Mouse (Mus musculus) gastrocnemius, postnatal 14 days (tissue): ENCODE results near the gene Ugt1a9. TPM values are rescaled to one million over a fixed set of nuclear protein-coding genes. Genes with fewer than 3 reads are reported as not detected.

Source experiments
- DNase-seq: peaks from one replicate; pipeline ENCODE4 v3.0.0; 2021; ENCODE audit warnings: mixed read lengths
- intact Hi-C: fragments of 180-260 bp; cut with DNase I; formaldehyde crosslinking; loops from one replicate; pipeline ENCODE4 v1.15.1; 2025; ENCODE audit warnings: low total_unique reads
- total RNA-seq, 2 experiments: library from RNA; stranded (reverse); gene quantifications; 2 replicates each; pipeline ENCODE4 v1.2.3; 2021

Gene Ugt1a9
- total RNA-seq, 2 experiments from 2014 or later, result not detected

GRCm38 (mm10) chr1:88229566-88229965 lies 159.0 kb downstream of the Ugt1a9 start:
- no peak for DNase-seq

GRCm38 (mm10) chr1:88229986-88230385 lies 159.4 kb downstream of the Ugt1a9 start:
- no peak for DNase-seq
- intact Hi-C loops, result no loop called here

More at GRCm38 (mm10) chr1:88229566-88229965, 159.0 kb downstream of the Ugt1a9 start:
- intact Hi-C loops, result no loop called here

GRCm38 (mm10) chr1:88230421-88230820 lies 159.8 kb downstream of the Ugt1a9 start:
- DNase-seq, result no peak
- intact Hi-C loops, result no loop called here

- peak; percentile 4 for DNase-seq
- intact Hi-C loops, result no loop called here
These were observed 160.6 kb downstream of the Ugt1a9 start for GRCm38 (mm10) chr1:88230981-88231802.

- intact Hi-C loops, result no loop called here
- peak; percentile 7 for DNase-seq
These were observed 161.4 kb downstream of the Ugt1a9 start for GRCm38 (mm10) chr1:88231803-88232499.

- intact Hi-C loops, result no loop called here
- DNase-seq, result peak; percentile 1
These were observed 162.2 kb downstream of the Ugt1a9 start for GRCm38 (mm10) chr1:88232664-88233380.

- peak; percentile 44 for DNase-seq
These were observed 163.0 kb downstream of the Ugt1a9 start for GRCm38 (mm10) chr1:88233421-88234247.

GRCm38 (mm10) chr1:88234248-88234610 lies 163.6 kb downstream of the Ugt1a9 start:
- intact Hi-C loops, result no loop called here
- DNase-seq, result peak; percentile 7

More at GRCm38 (mm10) chr1:88233421-88234247, 163.0 kb downstream of the Ugt1a9 start:
- intact Hi-C loops, result no loop called here

- intact Hi-C loops, result no loop called here
- peak; percentile 22 for DNase-seq
These were observed 164.0 kb downstream of the Ugt1a9 start for GRCm38 (mm10) chr1:88234646-88235045.

- intact Hi-C loops, result no loop called here
- no peak for DNase-seq
These were observed 164.7 kb downstream of the Ugt1a9 start for GRCm38 (mm10) chr1:88235046-88235893.

GRCm38 (mm10) chr1:88235894-88236415 lies 165.4 kb downstream of the Ugt1a9 start:
- DNase-seq, result no peak
- intact Hi-C loops, result no loop called here

- DNase-seq, result no peak
- intact Hi-C loops, result no loop called here
These were observed 166.7 kb downstream of the Ugt1a9 start for GRCm38 (mm10) chr1:88237311-88237710.

- intact Hi-C loops, result no loop called here
- DNase-seq, result no peak
These were observed 168.2 kb downstream of the Ugt1a9 start for GRCm38 (mm10) chr1:88238771-88239170.

GRCm38 (mm10) chr1:88240072-88240471 lies 169.5 kb downstream of the Ugt1a9 start:
- intact Hi-C loops, result no loop called here
- DNase-seq, result peak; percentile 8

- intact Hi-C loops, result no loop called here
- DNase-seq, result no peak
These were observed 170.0 kb downstream of the Ugt1a9 start for GRCm38 (mm10) chr1:88240579-88240978.

GRCm38 (mm10) chr1:88243861-88244260 lies 173.3 kb downstream of the Ugt1a9 start:
- no peak for DNase-seq
- intact Hi-C loops, result no loop called here

GRCm38 (mm10) chr1:88245881-88246280 lies 175.3 kb downstream of the Ugt1a9 start:
- intact Hi-C loops, result no loop called here
- no peak for DNase-seq

- intact Hi-C loops, result no loop called here
- no peak for DNase-seq
These were observed 175.8 kb downstream of the Ugt1a9 start for GRCm38 (mm10) chr1:88246386-88246785.
